Mouse (Mus musculus) midbrain, embryonic 13.5 days (tissue): Measurements from ENCODE around the gene Dmrt2. TPM values are rescaled to one million over a fixed set of nuclear protein-coding genes. Genes with fewer than 3 reads are reported as not detected.

Experiments
- ATAC-seq: fragments of 200-750 bp; cut with Nextera tagmentation; 2 replicates; pipeline ENCODE4 v1.8.0; 2017; ENCODE audit warnings: mild to moderate bottlenecking, moderate TSS enrichment, moderate library complexity
- H3K27ac ChIP-seq: fragments of 300-500 bp; sonication (generic); 2 replicates; pipeline ENCODE4 v1.5.1; 2015; ENCODE audit warnings: inconsistent platforms, mild to moderate bottlenecking, moderate library complexity
- H3K27me3 ChIP-seq: fragments of 300-500 bp; sonication (generic); 2 replicates; pipeline ENCODE4 v1.6.1; 2015; ENCODE audit warnings: mild to moderate bottlenecking, inconsistent platforms
- H3K36me3 ChIP-seq: fragments of 300-500 bp; sonication (generic); 2 replicates; pipeline ENCODE4 v1.6.1; 2015; ENCODE audit warnings: mild to moderate bottlenecking, inconsistent platforms
- H3K4me1 ChIP-seq: fragments of 300-500 bp; sonication (generic); replicated peaks from 2 replicates; pipeline ENCODE4 v1.6.1; 2015; ENCODE audit warnings: inconsistent platforms
- H3K4me2 ChIP-seq: fragments of 300-500 bp; sonication (generic); replicated peaks from 2 replicates; pipeline ENCODE4 v1.6.1; 2015; ENCODE audit warnings: moderate library complexity, mild to moderate bottlenecking, inconsistent platforms
- H3K4me3 ChIP-seq: fragments of 300-500 bp; sonication (generic); replicated peaks from 2 replicates; pipeline ENCODE4 v1.5.1; 2015; ENCODE audit warnings: mild to moderate bottlenecking, inconsistent platforms
- H3K9ac ChIP-seq: fragments of 300-500 bp; sonication (generic); replicated peaks from 2 replicates; pipeline ENCODE4 v1.6.1; 2015; ENCODE audit warnings: mild to moderate bottlenecking, inconsistent platforms
- H3K9me3 ChIP-seq: fragments of 300-500 bp; sonication (generic); 2 replicates; pipeline ENCODE4 v1.6.1; 2016; ENCODE audit warnings: mild to moderate bottlenecking, inconsistent platforms
- WGBS: fragments of 180-500 bp; shearing (Covaris S2); methylation state at CpG from one replicate; pipeline ENCODE4 v1.1.7; 2015; 5-methylcytosine and 5-hydroxymethylcytosine counted together
- polyA plus RNA-seq: library from polyadenylated mRNA; unstranded; fragments of >200 nt; fragmentation: Nextera tagmentation; extraction: Ambion mirVana; gene quantifications from 2 replicates; pipeline ENCODE4 v1.2.1, GENCODE M21; 2015

Gene Dmrt2
- 0.19 TPM in 1 of 2 replicates, not detected in the other for polyA plus RNA-seq

DNA sequence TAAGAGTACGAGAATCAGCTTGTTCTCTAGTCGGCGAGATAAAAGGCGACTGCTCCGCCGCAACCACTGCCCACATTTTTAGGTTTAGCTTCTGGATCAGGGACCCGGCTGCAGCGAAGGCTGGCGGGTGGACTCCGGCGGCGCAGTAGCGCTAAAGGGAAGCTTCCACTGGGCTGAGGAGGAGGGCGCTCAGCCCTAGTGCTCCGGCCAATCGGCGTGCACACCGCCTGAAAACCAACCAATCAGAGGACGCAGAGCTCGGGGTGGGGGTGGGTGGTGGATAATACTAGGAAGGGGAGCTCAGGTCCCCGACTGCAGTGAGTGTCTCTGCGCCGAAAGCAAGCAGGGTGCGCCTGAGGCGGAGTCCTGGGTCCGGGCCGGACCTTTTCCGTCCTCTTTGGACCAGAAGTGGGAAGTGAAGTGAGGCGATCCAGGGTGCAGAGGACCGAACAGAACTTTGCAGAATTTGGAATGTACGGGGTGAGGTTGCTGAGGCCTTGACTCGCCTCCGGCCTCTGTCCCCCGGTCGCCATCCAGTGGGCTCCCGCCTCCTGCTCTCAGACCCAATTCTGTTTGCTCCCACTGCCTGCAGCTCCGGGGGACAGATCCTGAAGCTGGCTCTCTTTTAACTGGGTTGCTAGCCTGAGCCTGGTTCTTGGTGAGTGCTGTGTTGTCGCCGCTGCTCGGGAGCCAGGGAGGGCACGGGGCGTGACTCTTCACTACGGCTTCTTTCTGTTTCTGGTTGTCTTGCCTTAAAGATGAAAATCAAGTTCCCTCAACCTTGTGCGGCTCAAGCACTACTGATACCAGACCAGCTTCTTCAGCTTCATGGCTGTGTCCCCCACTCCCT lies at the start of gene Dmrt2:
Dmrt2 (plus strand) TSS at position 311 of the 850 bp plus-strand sequence.
- peak within 1 kb of the TSS; percentile 44 for H3K4me3 ChIP-seq
- peak within 1 kb of the TSS; percentile 14; the same call in 1 of the 2 replicates for H3K9ac ChIP-seq
- WGBS = 1% methylated on average over 44 of the region's 44 CpGs
- no peak within 1 kb of the TSS for H3K27ac ChIP-seq
- peaks cover 98% of the 10 kb centered on the region for H3K27me3 ChIP-seq
- no peaks in the 10 kb centered on the region for H3K36me3 ChIP-seq
- peak within 1 kb of the TSS; percentile 68 for H3K4me2 ChIP-seq
- H3K4me1 ChIP-seq = peaks cover 23% of the 10 kb centered on the region
- H3K9me3 ChIP-seq = no peaks in the 10 kb centered on the region
- ATAC-seq = peak; percentile 98

DNA sequence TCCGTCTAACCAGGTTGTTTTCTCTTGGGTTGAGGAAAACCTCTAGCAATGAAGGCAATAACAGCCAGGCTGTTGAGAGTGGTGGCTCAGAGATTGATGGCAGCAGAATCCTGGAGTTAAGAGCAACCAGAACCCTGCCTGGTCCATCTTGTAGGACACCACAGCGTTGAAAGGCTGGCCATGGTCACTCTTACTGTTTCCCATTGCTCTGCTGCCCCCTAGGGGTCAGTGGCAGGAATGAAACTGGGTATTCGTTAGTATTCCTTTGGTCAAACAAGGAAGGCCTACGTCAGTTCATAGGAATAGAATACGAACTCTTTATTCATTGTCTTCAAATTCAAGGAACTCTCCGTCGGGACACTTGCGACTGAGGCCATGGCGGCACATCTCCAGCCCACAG lies 43.7 kb upstream of the Dmrt2 start:
- peak; percentile 63; the same call in 1 of the 2 replicates for ATAC-seq
- peaks cover 53% of the 10 kb centered on the region for H3K27me3 ChIP-seq
- WGBS = 14% methylated on average over 9 of the region's 9 CpGs

DNA sequence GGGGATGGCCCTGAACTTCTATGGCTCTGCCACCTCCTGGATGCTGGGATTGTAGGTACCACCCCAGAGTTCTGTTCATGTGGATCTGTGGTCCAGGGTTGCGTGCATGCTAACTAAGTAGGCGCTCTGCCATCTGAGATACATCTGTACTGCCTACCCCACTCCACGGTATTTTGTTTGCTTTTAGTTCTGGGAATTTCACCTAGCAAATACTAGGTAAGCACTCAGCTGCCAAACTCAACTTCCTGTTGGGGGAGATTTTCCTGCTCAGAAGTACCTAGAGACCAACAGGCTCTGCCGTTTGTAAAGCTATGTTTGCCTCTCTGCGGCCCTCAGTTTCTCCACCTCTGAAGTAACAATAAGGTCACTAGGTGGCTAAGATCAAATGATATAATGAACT lies 37.1 kb upstream of the Dmrt2 start:
- H3K4me2 ChIP-seq = peak overlapping the region; percentile 53; the same call in 1 of the 2 replicates
- no peaks in the 10 kb centered on the region for H3K9me3 ChIP-seq
- H3K4me3 ChIP-seq = peak overlapping the region; percentile 33
- H3K4me1 ChIP-seq = no peaks in the 10 kb centered on the region
- 90% methylated on average over 5 of the region's 5 CpGs for WGBS
- no peak overlapping the region for H3K9ac ChIP-seq
- no peak overlapping the region for H3K27ac ChIP-seq
- no peaks in the 10 kb centered on the region for H3K36me3 ChIP-seq
- no peak for ATAC-seq
- no peaks in the 10 kb centered on the region; the same call in 1 of the 2 replicates for H3K27me3 ChIP-seq

More for the DNA sequence above, 43.7 kb upstream of the Dmrt2 start:
- no peaks in the 10 kb centered on the region for H3K4me1 ChIP-seq
- H3K4me2 ChIP-seq = no peak overlapping the region
- no peaks in the 10 kb centered on the region for H3K36me3 ChIP-seq
- no peaks in the 10 kb centered on the region for H3K9me3 ChIP-seq
- no peak overlapping the region for H3K4me3 ChIP-seq
- no peak overlapping the region for H3K9ac ChIP-seq
- H3K27ac ChIP-seq = no peak overlapping the region

DNA sequence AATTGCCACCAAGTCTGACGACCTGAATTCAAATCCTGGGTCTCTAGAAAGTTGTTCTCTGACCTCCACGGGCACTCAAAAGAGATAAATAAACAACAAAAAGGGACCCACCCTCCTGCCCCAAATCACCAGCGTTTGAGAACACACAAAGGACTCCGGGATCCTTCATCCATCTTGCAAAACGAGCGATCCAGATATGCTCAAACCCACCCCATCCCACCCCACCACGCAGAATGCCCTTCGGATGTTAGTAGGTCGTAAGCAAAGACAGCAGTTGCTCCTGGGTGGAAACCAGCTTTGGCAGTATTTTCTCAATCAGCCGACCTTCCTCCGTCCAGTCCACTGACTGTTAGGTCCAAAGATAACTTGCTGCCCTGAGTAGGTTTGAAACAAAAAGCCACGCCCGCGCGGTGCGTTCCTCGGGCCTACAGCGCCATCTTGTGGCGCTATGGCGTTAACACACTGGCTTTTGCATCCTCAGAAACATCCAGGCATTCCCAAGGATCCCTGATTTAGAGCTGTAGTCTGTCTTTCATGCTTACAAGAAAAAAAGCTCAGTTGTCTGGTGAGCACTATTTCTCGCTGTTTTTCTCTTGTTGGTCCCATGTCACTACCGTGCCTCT lies 36.5 kb upstream of the Dmrt2 start:
- H3K27ac ChIP-seq = no peak overlapping the region
- no peaks in the 10 kb centered on the region for H3K9me3 ChIP-seq
- H3K36me3 ChIP-seq = no peaks in the 10 kb centered on the region
- H3K4me2 ChIP-seq = peak overlapping the region; percentile 53
- WGBS = 12% methylated on average over 22 of the region's 22 CpGs
- H3K27me3 ChIP-seq = no peaks in the 10 kb centered on the region; the same call in 1 of the 2 replicates
- ATAC-seq = peak; percentile 83
- H3K4me1 ChIP-seq = peaks cover 2% of the 10 kb centered on the region; the same call in 1 of the 2 replicates
- H3K9ac ChIP-seq = peak overlapping the region; percentile 42
- H3K4me3 ChIP-seq = peak overlapping the region; percentile 33

DNA sequence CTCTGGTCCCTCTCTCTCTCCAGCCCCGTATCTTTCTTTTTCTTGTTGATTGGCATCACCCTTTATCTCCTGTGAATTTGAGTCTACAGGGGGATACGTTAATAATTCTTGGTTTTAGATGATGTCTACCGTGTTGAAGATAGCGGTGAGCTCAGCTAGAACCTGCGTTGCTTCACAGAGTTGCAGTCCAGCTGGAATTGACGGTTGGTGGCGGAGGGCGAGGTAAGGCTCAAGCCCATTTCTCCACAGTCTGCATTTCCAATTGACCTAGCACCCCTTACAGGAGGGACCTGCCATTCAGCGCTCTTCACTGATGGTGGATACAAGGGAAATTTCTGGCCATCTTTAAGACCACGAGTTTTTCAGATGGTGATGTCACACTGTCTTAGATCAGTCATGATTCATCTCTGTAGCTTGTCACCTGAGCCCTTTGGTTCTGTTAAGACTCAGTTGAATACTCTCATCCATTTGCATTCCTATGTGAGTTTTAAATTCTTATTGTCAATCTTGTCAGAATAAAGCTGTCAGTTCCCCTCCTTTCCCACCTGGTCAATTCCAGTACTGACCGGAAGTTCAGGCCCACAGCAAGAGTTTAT lies 33.3 kb upstream of the Dmrt2 start:
- Histone ChIP-seq H3K27me3 (no peaks in the 10 kb centered on the region), H3K9me3 (no peaks in the 10 kb centered on the region), H3K4me3 (no peak overlapping the region), H3K4me2 (no peak overlapping the region), H3K9ac (no peak overlapping the region), H3K27ac (no peak overlapping the region), H3K36me3 (no peaks in the 10 kb centered on the region), H3K4me1 (peaks cover 6% of the 10 kb centered on the region; the same call in 1 of the 2 replicates)
- WGBS = 77% methylated on average over 11 of the region's 11 CpGs
- ATAC-seq = no peak

DNA sequence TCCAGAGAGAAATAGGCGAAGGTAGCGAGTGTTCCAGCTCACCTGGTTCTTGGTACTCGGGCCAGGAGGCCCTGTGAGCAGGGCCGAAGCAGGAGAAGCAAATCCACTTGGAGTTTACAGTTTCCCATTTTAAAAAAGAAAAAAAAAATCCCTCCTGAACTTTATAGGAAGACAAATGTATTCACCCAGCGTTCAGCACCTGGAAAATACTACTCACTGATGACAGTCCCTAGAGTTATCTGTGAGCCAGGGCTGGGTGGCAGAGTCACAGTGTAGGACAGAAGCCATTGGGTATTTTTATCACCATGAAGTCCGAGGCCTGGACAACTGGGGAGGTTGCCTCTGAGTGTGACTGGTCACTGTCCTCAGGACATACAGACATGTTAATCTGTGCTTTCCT lies 30.4 kb upstream of the Dmrt2 start:
- H3K27me3 ChIP-seq = no peaks in the 10 kb centered on the region
- peaks cover 6% of the 10 kb centered on the region; the same call in 1 of the 2 replicates for H3K4me1 ChIP-seq
- no peaks in the 10 kb centered on the region for H3K9me3 ChIP-seq
- no peak overlapping the region for H3K9ac ChIP-seq
- no peaks in the 10 kb centered on the region for H3K36me3 ChIP-seq
- no peak overlapping the region for H3K27ac ChIP-seq
- 90% methylated on average over 6 of the region's 6 CpGs for WGBS
- no peak overlapping the region for H3K4me2 ChIP-seq
- no peak overlapping the region for H3K4me3 ChIP-seq
- ATAC-seq = no peak

DNA sequence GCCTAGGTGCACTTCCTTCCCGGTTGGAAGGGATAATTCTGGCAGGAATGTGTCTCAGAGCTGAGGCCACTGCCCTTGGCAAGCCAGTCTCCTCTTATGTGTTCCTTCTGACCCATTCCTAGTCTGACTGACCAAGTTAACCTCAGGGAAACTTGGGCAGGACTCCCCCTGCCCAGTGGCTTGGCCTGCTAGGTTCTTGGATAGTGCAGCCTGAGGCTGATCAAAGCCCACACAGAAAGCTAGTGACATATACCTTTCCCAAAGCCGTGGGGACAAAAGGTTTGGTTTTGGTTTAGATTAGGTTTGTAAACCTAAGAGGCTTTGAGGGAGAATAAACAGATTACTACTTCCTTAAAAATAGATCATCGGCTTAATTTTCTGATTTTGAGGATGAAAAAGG lies 25.1 kb upstream of the Dmrt2 start:
- Histone ChIP-seq H3K36me3 (no peaks in the 10 kb centered on the region), H3K4me2 (no peak overlapping the region), H3K4me3 (no peak overlapping the region), H3K27ac (no peak overlapping the region), H3K4me1 (no peaks in the 10 kb centered on the region), H3K9me3 (no peaks in the 10 kb centered on the region), H3K27me3 (no peaks in the 10 kb centered on the region), H3K9ac (no peak overlapping the region)
- no peak for ATAC-seq
- WGBS = 62% methylated on average over 3 of the region's 3 CpGs

DNA sequence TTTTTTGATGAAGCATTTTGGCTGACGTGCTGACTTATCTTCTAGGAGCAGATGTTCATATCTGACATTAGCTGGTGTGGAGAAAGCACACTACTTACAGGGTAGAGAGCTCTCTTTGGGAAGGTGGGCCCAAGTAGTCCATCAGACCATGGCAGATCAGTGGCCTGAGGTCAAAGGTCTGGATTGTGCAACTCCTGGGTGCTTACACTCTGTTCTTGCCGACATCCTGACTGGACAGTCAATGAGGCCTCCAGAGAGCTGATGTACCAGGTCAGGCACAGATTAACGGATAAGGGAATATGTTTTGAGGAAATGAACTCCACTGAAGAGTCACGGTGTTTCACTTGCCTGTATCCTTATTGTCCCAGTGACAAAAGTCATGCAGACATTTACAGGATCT lies 23.5 kb upstream of the Dmrt2 start:
- H3K4me2 ChIP-seq = no peak overlapping the region
- no peak overlapping the region for H3K9ac ChIP-seq
- 76% methylated on average over 4 of the region's 4 CpGs for WGBS
- H3K27ac ChIP-seq = no peak overlapping the region
- no peak overlapping the region for H3K4me3 ChIP-seq
- no peaks in the 10 kb centered on the region for H3K9me3 ChIP-seq
- H3K36me3 ChIP-seq = no peaks in the 10 kb centered on the region
- no peaks in the 10 kb centered on the region for H3K27me3 ChIP-seq
- no peak for ATAC-seq
- no peaks in the 10 kb centered on the region for H3K4me1 ChIP-seq

DNA sequence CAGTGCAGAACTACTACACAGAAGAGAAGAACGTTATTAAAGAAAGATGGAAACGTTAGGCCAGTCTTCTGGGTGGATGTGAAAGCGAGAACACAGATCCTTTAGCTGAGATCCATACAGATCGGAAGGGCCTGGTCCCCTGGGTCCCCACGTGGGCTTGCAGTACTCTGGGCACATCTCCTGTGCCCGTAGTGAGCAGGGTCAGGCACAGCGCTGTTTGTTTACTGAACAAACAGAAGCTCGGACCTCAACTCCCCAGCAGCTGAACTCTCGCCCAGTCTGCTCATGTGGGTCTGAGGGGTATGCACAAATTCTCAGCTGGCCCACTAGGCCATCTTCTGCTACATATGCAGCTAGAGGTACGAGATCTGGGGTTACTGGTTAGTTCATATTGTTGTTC lies 21.7 kb upstream of the Dmrt2 start:
- Histone ChIP-seq H3K4me3 (no peak overlapping the region), H3K9me3 (no peaks in the 10 kb centered on the region), H3K27ac (no peak overlapping the region), H3K9ac (no peak overlapping the region), H3K4me1 (no peaks in the 10 kb centered on the region), H3K27me3 (0 out of 2 replicates have a peak, but pooled peaks cover 4% of the 10 kb centered on the region), H3K4me2 (no peak overlapping the region), H3K36me3 (no peaks in the 10 kb centered on the region)
- 84% methylated on average over 10 of the region's 10 CpGs for WGBS
- no peak for ATAC-seq

DNA sequence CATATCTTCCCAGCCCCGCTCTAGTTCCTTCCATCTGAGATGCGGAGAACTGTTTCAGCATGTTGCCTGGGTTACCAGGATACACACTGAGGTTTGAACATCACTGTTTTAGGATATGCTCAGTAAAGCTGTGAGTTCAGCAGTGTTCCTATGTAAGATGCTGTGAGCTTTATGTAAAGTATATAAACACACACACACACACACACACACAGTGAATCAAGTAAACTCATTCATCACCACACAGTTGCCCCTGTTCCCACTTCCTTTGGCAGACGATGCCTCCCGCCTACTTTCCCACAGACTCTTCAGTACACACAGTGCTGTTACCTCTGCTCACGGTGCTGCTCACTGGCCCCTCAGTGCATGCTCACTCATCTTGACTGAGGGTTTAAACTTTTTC lies 19.7 kb upstream of the Dmrt2 start:
- H3K27me3 ChIP-seq = 0 out of 2 replicates have a peak, but pooled peaks cover 4% of the 10 kb centered on the region
- no peak overlapping the region for H3K27ac ChIP-seq
- ATAC-seq = no peak
- H3K36me3 ChIP-seq = no peaks in the 10 kb centered on the region
- no peak overlapping the region for H3K4me2 ChIP-seq
- no peaks in the 10 kb centered on the region for H3K9me3 ChIP-seq
- H3K9ac ChIP-seq = no peak overlapping the region
- H3K4me3 ChIP-seq = no peak overlapping the region
- 82% methylated on average over 5 of the region's 5 CpGs for WGBS
- H3K4me1 ChIP-seq = no peaks in the 10 kb centered on the region

DNA sequence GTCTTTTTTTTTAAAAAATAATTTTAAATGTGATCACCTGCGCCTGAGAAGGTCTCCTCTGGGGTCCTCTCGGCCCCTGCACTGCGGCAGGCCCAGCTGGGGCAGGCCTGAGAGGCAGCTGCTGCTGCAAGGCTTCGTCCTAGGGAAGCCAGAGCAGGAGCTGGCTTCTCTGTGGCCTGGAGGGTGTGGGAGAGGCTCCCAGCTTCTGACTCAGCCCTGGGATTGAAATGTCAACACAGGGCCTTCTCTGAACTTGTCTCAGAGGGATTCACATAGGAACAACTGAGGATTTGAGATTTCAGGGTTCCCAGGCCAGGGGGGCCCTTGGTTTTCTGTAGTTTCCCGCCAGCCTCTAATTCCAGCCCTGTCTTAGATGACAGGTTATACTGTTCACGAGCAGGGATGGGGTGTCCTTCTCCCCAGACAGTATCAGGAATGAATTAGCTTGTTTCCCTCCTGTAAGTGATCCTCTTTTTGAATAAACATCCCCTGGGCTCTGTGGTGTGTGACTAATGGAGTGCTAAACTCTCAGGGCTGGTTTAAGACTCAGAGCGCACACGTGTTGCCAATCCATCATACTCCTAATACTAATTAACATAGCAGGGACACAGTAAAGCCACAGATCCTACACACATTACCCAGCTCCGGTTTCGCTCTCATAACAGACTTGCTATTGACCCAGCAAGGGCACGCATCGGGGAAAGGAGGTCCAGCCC lies 18.0 kb upstream of the Dmrt2 start:
- no peaks in the 10 kb centered on the region for H3K4me1 ChIP-seq
- H3K9me3 ChIP-seq = no peaks in the 10 kb centered on the region
- no peak overlapping the region for H3K4me2 ChIP-seq
- no peaks in the 10 kb centered on the region for H3K36me3 ChIP-seq
- no peak overlapping the region for H3K27ac ChIP-seq
- no peak for ATAC-seq
- 60% methylated on average over 12 of the region's 12 CpGs for WGBS
- H3K4me3 ChIP-seq = no peak overlapping the region
- 0 out of 2 replicates have a peak, but pooled peaks cover 4% of the 10 kb centered on the region for H3K27me3 ChIP-seq
- H3K9ac ChIP-seq = no peak overlapping the region
